ENCODE assay signal across 13 mouse cellular contexts in genomic region chr6:108529150-108529549, GRCm38 (mm10).
DNase-seq lines count a peak whose midpoint lies in the region; ATAC-seq and TF ChIP-seq lines count a peak whose summit lies in the region.
"Had no signal": no experiment of that assay in that cellular context is flagged by ENCODE, and none has a peak within 500 bp of the region (broad histone marks: within the 10 kb centered on the region; RNA-seq: fewer than 3 reads in every experiment).

No protein-coding gene starts in this region.

- TF ChIP-seq EP300 in liver, postnatal 0 days (IDR thresholded peaks at IDR 0.05; ENCODE audit: low read depth), result peak; percentile 89

- peak; percentile 38; the same call in 1 of the 2 replicates for ATAC-seq in kidney, embryonic 15.5 days (replicated peaks; ENCODE audit: low FRiP score)
- peak; percentile 82 for ATAC-seq in erythroid progenitor cell, adult 5-6 weeks (replicated peaks; ENCODE audit: low FRiP score, poor library complexity, severe bottlenecking)
- peak; percentile 96 for ATAC-seq in liver, postnatal 0 days

- no peak for TF ChIP-seq CTCF in liver, postnatal 0 days (IDR thresholded peaks at IDR 0.05; ENCODE audit: low read depth)

- no peaks in the 10 kb centered on the region for H3K27me3 ChIP-seq in kidney, embryonic 15.5 days
- H3K27me3 ChIP-seq in liver, postnatal 0 days (ENCODE audit: insufficient read depth, low read length), result no peaks in the 10 kb centered on the region

- H3K9ac ChIP-seq in kidney, embryonic 15.5 days, result no peak overlapping the region
- H3K9ac ChIP-seq in liver, postnatal 0 days (replicated peaks), result no peak overlapping the region

- H3K4me3 ChIP-seq in kidney, embryonic 15.5 days (replicated peaks), result no peak overlapping the region
- no peak overlapping the region for H3K4me3 ChIP-seq in liver, postnatal 0 days (ENCODE audit: low read depth, low read length)
- H3K4me3 ChIP-seq: left cerebral cortex, adult 2 months had no signal

- DNase-seq in kidney, adult 9 months, result no peak
- peak; percentile 58 for DNase-seq in liver, postnatal 0 days
- peak; percentile 74 to 82 for DNase-seq in spleen, postnatal 4 days (ENCODE audit: low spot score in 2 of 2)
- no peak for DNase-seq in cerebellum, postnatal 14 days
- DNase-seq in cerebellum, adult 11 months, result no peak
- no peak for DNase-seq in kidney, postnatal 10 days
- DNase-seq: B cell, adult 2 months; kidney, postnatal 4 days; right cerebral cortex, postnatal 4 days; thymus, postnatal 14 days had no signal

- H3K36me3 ChIP-seq in kidney, embryonic 15.5 days, result peaks cover 26% of the 10 kb centered on the region
- H3K36me3 ChIP-seq in liver, postnatal 0 days (replicated peaks; ENCODE audit: insufficient read depth, low read length), result peaks cover 2% of the 10 kb centered on the region

- no peak overlapping the region for H3K4me2 ChIP-seq in kidney, embryonic 15.5 days
- peak overlapping the region; percentile 20; the same call in 1 of the 2 replicates for H3K4me2 ChIP-seq in liver, postnatal 0 days (ENCODE audit: low read depth, low read length)

- H3K9me3 ChIP-seq in kidney, embryonic 15.5 days (replicated peaks), result no peaks in the 10 kb centered on the region
- H3K9me3 ChIP-seq in liver, postnatal 0 days (ENCODE audit: low read length), result no peaks in the 10 kb centered on the region

- 86% methylated on average over 3 of the region's 3 CpGs for WGBS in kidney, embryonic 15.5 days
- 64% methylated on average over 3 of the region's 3 CpGs for WGBS in liver, postnatal 0 days (ENCODE audit: insufficient replicate concordance)

- no peak overlapping the region for H3K27ac ChIP-seq in kidney, embryonic 15.5 days
- H3K27ac ChIP-seq in liver, postnatal 0 days (ENCODE audit: low read depth), result peak overlapping the region; percentile 66
- H3K27ac ChIP-seq: left cerebral cortex, adult 2 months had no signal

- H3K4me1 ChIP-seq in kidney, embryonic 15.5 days, result peaks cover 45% of the 10 kb centered on the region
- H3K4me1 ChIP-seq in liver, postnatal 0 days (ENCODE audit: insufficient read depth), result peaks cover 37% of the 10 kb centered on the region

Comparison
In these comparisons a context has a peak if more than half of its experiments do, and no peak if none do; other contexts are left out.
1. ATAC-seq: peak in every context shown above with its lines; median percentile 96 in liver, postnatal 0 days; 82 in erythroid progenitor cell, adult 5-6 weeks; 38 in kidney, embryonic 15.5 days.
2. DNase-seq: peak in liver, postnatal 0 days (single experiment) and spleen, postnatal 4 days (2 of 2); none in kidney, adult 9 months (single experiment), cerebellum, postnatal 14 days (0 of 2), cerebellum, adult 11 months (single experiment) and kidney, postnatal 10 days (single experiment).